Mouse (Mus musculus) lung, adult 2 months (tissue): ENCODE results near the gene Mfsd4b5.

Source experiments
- CTCF ChIP-seq: fragments of 200-500 bp; IDR thresholded peaks from 2 replicates; pipeline ENCODE4 v1.5.1; 2011; ENCODE audit warnings: mild to moderate bottlenecking, low read length, control low read depth; ENCODE audit not compliant: insufficient read depth
- POLR2A ChIP-seq: fragments of 200-500 bp; IDR thresholded peaks from 2 replicates; pipeline ENCODE4 v1.6.1; 2011; ENCODE audit warnings: low read depth, mild to moderate bottlenecking, control low read depth, low read length, borderline replicate concordance; ENCODE audit errors: extremely low read depth

GRCm38 (mm10) chr10:40026546-40026945, 40.1 kb upstream of the Mfsd4b5 start:
- no peak for TF ChIP-seq CTCF
- TF ChIP-seq POLR2A = no peak
